In the genomic region with DNA sequence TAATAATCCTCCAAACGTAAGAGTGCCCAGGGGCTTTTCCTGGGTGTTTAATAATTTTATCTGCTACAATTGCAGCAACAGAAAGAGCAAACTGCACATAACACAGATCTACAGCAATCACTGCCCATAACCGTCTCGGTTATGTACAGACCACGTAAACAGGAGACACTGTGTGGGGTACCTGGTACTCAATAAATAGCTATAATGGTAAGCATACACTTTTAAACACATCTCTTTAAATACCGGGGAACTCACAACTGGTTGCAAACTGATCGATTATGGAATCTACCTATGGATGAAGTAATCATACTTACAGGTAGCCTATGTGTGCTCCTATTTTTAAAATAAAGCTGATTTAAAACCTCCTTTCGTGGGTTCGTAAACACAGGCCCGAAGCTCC, we compare ENCODE assay signal across 8 mouse cellular contexts. TPM values are rescaled to one million over a fixed set of nuclear protein-coding genes. Genes with fewer than 3 reads are reported as not detected.
DNase-seq lines count a peak whose midpoint lies in the region; ATAC-seq lines count a peak whose summit lies in the region.

No protein-coding gene starts in this region.

- peak overlapping the region; percentile 94 for H3K27ac ChIP-seq in kidney, embryonic 15.5 days
- 0 out of 2 replicates have a peak overlapping the region, but pooled peaks have one; percentile 82 for H3K27ac ChIP-seq in embryonic facial prominence, embryonic 11.5 days (replicated peaks; ENCODE audit: low read depth, low read length)
- H3K27ac ChIP-seq in hindbrain, embryonic 16.5 days (ENCODE audit: low read depth, low read length) = peak overlapping the region; percentile 96
- peak overlapping the region; percentile 95 for H3K27ac ChIP-seq in midbrain, embryonic 16.5 days (ENCODE audit: low read length)

- DNase-seq in kidney, postnatal 14 days = no peak
- DNase-seq in embryonic facial prominence, embryonic 11.5 days (ENCODE audit: low spot score) = no peak
- DNase-seq in layer of hippocampus, adult 9-10 months (ENCODE audit: low spot score) = no peak
- no peak for DNase-seq in ovary, postnatal 36 days (ENCODE audit: low spot score)
- DNase-seq in thymus, postnatal 0 days (ENCODE audit: low spot score) = no peak

- peak overlapping the region; percentile 62 for H3K4me2 ChIP-seq in kidney, embryonic 15.5 days
- peak overlapping the region; percentile 57 for H3K4me2 ChIP-seq in embryonic facial prominence, embryonic 11.5 days (ENCODE audit: low read depth, low read length)
- H3K4me2 ChIP-seq in hindbrain, embryonic 16.5 days (ENCODE audit: low read length) = peak overlapping the region; percentile 64
- H3K4me2 ChIP-seq in midbrain, embryonic 16.5 days (ENCODE audit: low read length) = peak overlapping the region; percentile 61

- WGBS in kidney, embryonic 15.5 days = 13% methylated on average over 9 of the region's 9 CpGs
- WGBS in embryonic facial prominence, embryonic 11.5 days = 19% methylated on average over 9 of the region's 9 CpGs
- 11% methylated on average over 9 of the region's 9 CpGs for WGBS in hindbrain, embryonic 16.5 days
- 9% methylated on average over 9 of the region's 9 CpGs for WGBS in midbrain, embryonic 16.5 days

- no peaks in the 10 kb centered on the region for H3K9me3 ChIP-seq in kidney, embryonic 15.5 days (replicated peaks)
- no peaks in the 10 kb centered on the region for H3K9me3 ChIP-seq in embryonic facial prominence, embryonic 11.5 days (replicated peaks; ENCODE audit: control insufficient read depth, low read length)
- H3K9me3 ChIP-seq in hindbrain, embryonic 16.5 days (ENCODE audit: control insufficient read depth, low read length) = no peaks in the 10 kb centered on the region
- no peaks in the 10 kb centered on the region for H3K9me3 ChIP-seq in midbrain, embryonic 16.5 days (replicated peaks; ENCODE audit: control insufficient read depth, low read length, poor library complexity, severe bottlenecking)

- H3K4me3 ChIP-seq in kidney, embryonic 15.5 days (replicated peaks) = peak overlapping the region; percentile 90
- H3K4me3 ChIP-seq in embryonic facial prominence, embryonic 11.5 days (ENCODE audit: low read depth, low read length) = peak overlapping the region; percentile 82
- H3K4me3 ChIP-seq in hindbrain, embryonic 16.5 days (ENCODE audit: low read length) = peak overlapping the region; percentile 85
- peak overlapping the region; percentile 67 for H3K4me3 ChIP-seq in midbrain, embryonic 16.5 days (ENCODE audit: low read depth, low read length)

- peak overlapping the region; percentile 97 for H3K9ac ChIP-seq in kidney, embryonic 15.5 days
- H3K9ac ChIP-seq in embryonic facial prominence, embryonic 11.5 days (replicated peaks; ENCODE audit: low read length) = peak overlapping the region; percentile 98
- H3K9ac ChIP-seq in hindbrain, embryonic 16.5 days (ENCODE audit: low read depth, low read length) = peak overlapping the region; percentile 99
- H3K9ac ChIP-seq in midbrain, embryonic 16.5 days (ENCODE audit: low read depth, low read length) = peak overlapping the region; percentile 99

- no peaks in the 10 kb centered on the region for H3K27me3 ChIP-seq in kidney, embryonic 15.5 days
- no peaks in the 10 kb centered on the region for H3K27me3 ChIP-seq in embryonic facial prominence, embryonic 11.5 days (ENCODE audit: control insufficient read depth, insufficient read depth, low read length)
- H3K27me3 ChIP-seq in hindbrain, embryonic 16.5 days (replicated peaks; ENCODE audit: control insufficient read depth, insufficient read depth, low read length) = no peaks in the 10 kb centered on the region
- H3K27me3 ChIP-seq in midbrain, embryonic 16.5 days (ENCODE audit: control insufficient read depth, insufficient read depth, low read depth, low read length) = no peaks in the 10 kb centered on the region

- peaks cover 7% of the 10 kb centered on the region for H3K4me1 ChIP-seq in kidney, embryonic 15.5 days
- H3K4me1 ChIP-seq in embryonic facial prominence, embryonic 11.5 days (ENCODE audit: control insufficient read depth, insufficient read depth, low read length) = no peaks in the 10 kb centered on the region
- H3K4me1 ChIP-seq in hindbrain, embryonic 16.5 days (ENCODE audit: control insufficient read depth, insufficient read depth, low read depth, low read length) = peaks cover 9% of the 10 kb centered on the region
- peaks cover 13% of the 10 kb centered on the region for H3K4me1 ChIP-seq in midbrain, embryonic 16.5 days (ENCODE audit: control insufficient read depth, insufficient read depth, low read length)

- no peak for ATAC-seq in kidney, embryonic 15.5 days (replicated peaks; ENCODE audit: low FRiP score)
- no peak for ATAC-seq in embryonic facial prominence, embryonic 11.5 days (replicated peaks; ENCODE audit: insufficient number of reproducible peaks, low FRiP score, low TSS enrichment, low read depth)
- ATAC-seq in hindbrain, embryonic 16.5 days = no peak
- ATAC-seq in midbrain, embryonic 16.5 days = no peak

- peaks cover 23% of the 10 kb centered on the region for H3K36me3 ChIP-seq in kidney, embryonic 15.5 days
- H3K36me3 ChIP-seq in embryonic facial prominence, embryonic 11.5 days (replicated peaks; ENCODE audit: control insufficient read depth, insufficient read depth, low read depth, low read length) = no peaks in the 10 kb centered on the region; the same call in 1 of the 2 replicates
- 0 out of 2 replicates have a peak, but pooled peaks cover 3% of the 10 kb centered on the region for H3K36me3 ChIP-seq in hindbrain, embryonic 16.5 days (ENCODE audit: control insufficient read depth, insufficient read depth, low read length)
- peaks cover 6% of the 10 kb centered on the region; the same call in 1 of the 2 replicates for H3K36me3 ChIP-seq in midbrain, embryonic 16.5 days (ENCODE audit: control insufficient read depth, insufficient read depth, low read length)

RNA-seq across cellular contexts. Expression of a gene that starts 0.7 kb away (rescaled TPM):
- polyA plus RNA-seq in kidney, embryonic 15.5 days (2015; fragmentation: Nextera tagmentation; extraction: Ambion mirVana) = 184 and 199 TPM in 2 replicates
- 332 and 353 TPM in 2 replicates for polyA plus RNA-seq in embryonic facial prominence, embryonic 11.5 days (2014; fragmentation: Nextera tagmentation; extraction: Ambion mirVana)
- polyA plus RNA-seq in hindbrain, embryonic 16.5 days (2015; fragmentation: Nextera tagmentation; extraction: Ambion mirVana) = 120 and 126 TPM in 2 replicates
- 135 and 158 TPM in 2 replicates for polyA plus RNA-seq in midbrain, embryonic 16.5 days (2015; fragmentation: Nextera tagmentation; extraction: Ambion mirVana)
- polyA plus RNA-seq in thymus, postnatal 0 days (2015; fragmentation: Nextera tagmentation; extraction: Ambion mirVana) = 160 and 169 TPM in 2 replicates

RNA-seq across cellular contexts. Expression of a gene that starts 22.3 kb away (rescaled TPM):
- polyA plus RNA-seq in kidney, embryonic 15.5 days (2015; fragmentation: Nextera tagmentation; extraction: Ambion mirVana) = 29.3 and 30.6 TPM in 2 replicates
- polyA plus RNA-seq in embryonic facial prominence, embryonic 11.5 days (2014; fragmentation: Nextera tagmentation; extraction: Ambion mirVana) = 13.8 and 15.1 TPM in 2 replicates
- polyA plus RNA-seq in hindbrain, embryonic 16.5 days (2015; fragmentation: Nextera tagmentation; extraction: Ambion mirVana) = 11.4 and 17.6 TPM in 2 replicates
- 8.4 and 10.8 TPM in 2 replicates for polyA plus RNA-seq in midbrain, embryonic 16.5 days (2015; fragmentation: Nextera tagmentation; extraction: Ambion mirVana)
- 10.3 and 10.5 TPM in 2 replicates for polyA plus RNA-seq in thymus, postnatal 0 days (2015; fragmentation: Nextera tagmentation; extraction: Ambion mirVana)

RNA-seq across cellular contexts. Expression of a gene that starts 44.1 kb away (rescaled TPM):
- not detected in 2 replicates for polyA plus RNA-seq in kidney, embryonic 15.5 days (2015; fragmentation: Nextera tagmentation; extraction: Ambion mirVana)
- not detected in 2 replicates for polyA plus RNA-seq in embryonic facial prominence, embryonic 11.5 days (2014; fragmentation: Nextera tagmentation; extraction: Ambion mirVana)
- polyA plus RNA-seq in hindbrain, embryonic 16.5 days (2015; fragmentation: Nextera tagmentation; extraction: Ambion mirVana) = not detected in 2 replicates
- polyA plus RNA-seq in midbrain, embryonic 16.5 days (2015; fragmentation: Nextera tagmentation; extraction: Ambion mirVana) = not detected in 2 replicates
- not detected in 2 replicates for polyA plus RNA-seq in thymus, postnatal 0 days (2015; fragmentation: Nextera tagmentation; extraction: Ambion mirVana)

RNA-seq across cellular contexts. Expression of a gene that starts 45.7 kb away (rescaled TPM):
- 6.0 and 6.1 TPM in 2 replicates for polyA plus RNA-seq in kidney, embryonic 15.5 days (2015; fragmentation: Nextera tagmentation; extraction: Ambion mirVana)
- polyA plus RNA-seq in embryonic facial prominence, embryonic 11.5 days (2014; fragmentation: Nextera tagmentation; extraction: Ambion mirVana) = 15.3 and 17.6 TPM in 2 replicates
- polyA plus RNA-seq in hindbrain, embryonic 16.5 days (2015; fragmentation: Nextera tagmentation; extraction: Ambion mirVana) = 30.3 and 30.8 TPM in 2 replicates
- polyA plus RNA-seq in midbrain, embryonic 16.5 days (2015; fragmentation: Nextera tagmentation; extraction: Ambion mirVana) = 8.3 and 8.7 TPM in 2 replicates
- 6.6 and 7.1 TPM in 2 replicates for polyA plus RNA-seq in thymus, postnatal 0 days (2015; fragmentation: Nextera tagmentation; extraction: Ambion mirVana)
